Mouse (Mus musculus): Measurements from ENCODE around the gene Glrp1. TPM values are rescaled to one million over a fixed set of nuclear protein-coding genes. Genes with fewer than 3 reads are reported as not detected.

Glrp1 gene
- polyA plus RNA-seq, 1 experiment from 2014 or later, result not detected

GRCm38 (mm10) chr1:88459196-88459595, 50.7 kb downstream of the Glrp1 start:
- H3K36me3 ChIP-seq, result no peaks in the 10 kb centered on the region
- no peaks in the 10 kb centered on the region for H3K9me3 ChIP-seq
- no peaks in the 10 kb centered on the region for H3K27me3 ChIP-seq
- no peak overlapping the region for H3K4me2 ChIP-seq
- H3K4me1 ChIP-seq, result peaks cover 8% of the 10 kb centered on the region
- H3K9ac ChIP-seq, result no peak overlapping the region
- ATAC-seq (ENCODE audit: insufficient number of reproducible peaks, low FRiP score, low TSS enrichment, low read depth), result no peak
- no peak overlapping the region for H3K4me3 ChIP-seq
- H3K27ac ChIP-seq, result no peak overlapping the region
- WGBS, result 84% methylated on average over 4 of the region's 4 CpGs

DNA sequence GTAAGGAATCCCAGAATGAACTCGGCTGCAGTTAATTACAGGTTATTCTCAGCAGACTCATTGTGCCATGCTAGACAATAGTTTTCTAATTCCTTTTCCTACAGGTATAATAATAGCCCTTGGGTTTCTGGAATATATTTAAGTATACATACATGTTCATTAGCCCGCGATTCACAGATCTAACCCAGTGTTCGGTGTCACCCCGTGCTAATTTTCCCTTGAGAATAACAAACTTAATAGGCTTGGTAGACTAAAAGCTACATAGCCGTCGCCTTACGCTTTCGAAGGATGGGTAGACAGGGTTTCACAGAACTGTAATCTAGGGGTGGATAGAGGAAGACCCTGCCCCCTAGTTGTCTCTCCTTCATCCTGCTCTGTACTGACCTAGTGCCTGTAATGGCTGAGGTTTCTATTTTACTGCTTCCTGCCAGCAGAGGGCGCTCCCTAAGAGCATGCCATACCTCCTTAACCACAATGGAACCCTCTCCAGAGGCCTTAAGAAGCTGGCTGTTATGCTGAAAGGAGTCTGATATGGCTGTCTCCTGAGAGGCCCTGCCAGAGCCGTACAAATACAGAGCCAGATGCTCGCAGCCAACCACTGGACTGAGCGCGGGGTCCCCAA, 53.3 kb downstream of the Glrp1 start:
- WGBS, result 48% methylated on average over 14 of the region's 14 CpGs
- Histone ChIP-seq H3K4me3 (no peak overlapping the region), H3K9ac (no peak overlapping the region), H3K27ac (no peak overlapping the region), H3K4me2 (no peak overlapping the region), H3K36me3 (no peaks in the 10 kb centered on the region), H3K27me3 (no peaks in the 10 kb centered on the region), H3K9me3 (no peaks in the 10 kb centered on the region), H3K4me1 (no peaks in the 10 kb centered on the region; the same call in 1 of the 2 replicates)
- no peak for ATAC-seq (ENCODE audit: insufficient number of reproducible peaks, low FRiP score, low TSS enrichment, low read depth)

DNA sequence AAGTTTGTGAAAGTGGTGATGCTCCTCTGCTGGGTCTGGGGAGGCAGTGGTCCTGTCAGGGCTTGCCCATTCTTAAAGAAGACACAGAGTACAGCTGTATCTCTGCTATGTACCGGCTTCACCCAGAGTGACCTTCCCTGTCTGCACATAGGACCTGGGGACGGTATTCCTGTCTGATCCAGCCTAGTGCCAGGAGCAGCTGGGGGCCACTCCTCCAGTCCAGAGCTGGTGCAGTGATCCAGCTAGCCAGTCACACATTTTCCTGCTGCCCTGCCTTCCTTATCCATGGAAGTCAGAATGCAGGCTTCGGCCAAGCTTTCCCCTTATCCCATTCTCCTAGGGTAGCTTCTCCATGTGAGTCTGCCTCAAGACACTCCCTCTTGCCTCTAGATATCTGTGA, 54.1 kb downstream of the Glrp1 start:
- WGBS, result 70% methylated on average over 3 of the region's 3 CpGs
- H3K4me1 ChIP-seq, result no peaks in the 10 kb centered on the region; the same call in 1 of the 2 replicates
- no peaks in the 10 kb centered on the region for H3K27me3 ChIP-seq
- no peak overlapping the region for H3K9ac ChIP-seq
- no peak overlapping the region for H3K27ac ChIP-seq
- no peak for ATAC-seq (ENCODE audit: insufficient number of reproducible peaks, low FRiP score, low TSS enrichment, low read depth)
- H3K4me2 ChIP-seq, result no peak overlapping the region
- no peak overlapping the region for H3K4me3 ChIP-seq
- no peaks in the 10 kb centered on the region for H3K36me3 ChIP-seq
- H3K9me3 ChIP-seq, result no peaks in the 10 kb centered on the region

DNA sequence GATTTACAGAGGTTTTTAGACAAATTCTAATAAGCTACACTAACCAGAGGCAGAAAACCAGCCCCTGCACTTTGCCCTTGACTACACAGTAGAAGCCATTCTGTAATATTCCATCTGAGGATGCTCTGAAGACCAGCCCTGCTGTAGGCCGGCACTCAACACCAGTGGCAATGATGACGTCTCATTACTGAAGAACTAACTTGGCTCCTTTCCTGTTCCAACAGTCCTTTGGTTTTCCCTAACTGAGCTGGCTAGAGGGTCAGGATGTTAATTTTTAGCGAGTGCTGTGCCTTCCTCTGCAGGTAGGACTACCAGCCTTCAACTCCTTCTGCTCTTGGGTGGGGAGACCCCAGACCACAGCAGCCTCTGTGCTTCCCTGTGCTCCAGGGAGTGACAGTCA, 55.2 kb downstream of the Glrp1 start:
- H3K4me3 ChIP-seq, result no peak overlapping the region
- no peaks in the 10 kb centered on the region for H3K9me3 ChIP-seq
- no peaks in the 10 kb centered on the region for H3K36me3 ChIP-seq
- H3K9ac ChIP-seq, result no peak overlapping the region
- H3K27ac ChIP-seq, result no peak overlapping the region
- H3K4me1 ChIP-seq, result no peaks in the 10 kb centered on the region; the same call in 1 of the 2 replicates
- H3K4me2 ChIP-seq, result no peak overlapping the region
- H3K27me3 ChIP-seq, result no peaks in the 10 kb centered on the region
- WGBS, result 42% methylated on average over 3 of the region's 3 CpGs
- no peak for ATAC-seq (ENCODE audit: insufficient number of reproducible peaks, low FRiP score, low TSS enrichment, low read depth)

DNA sequence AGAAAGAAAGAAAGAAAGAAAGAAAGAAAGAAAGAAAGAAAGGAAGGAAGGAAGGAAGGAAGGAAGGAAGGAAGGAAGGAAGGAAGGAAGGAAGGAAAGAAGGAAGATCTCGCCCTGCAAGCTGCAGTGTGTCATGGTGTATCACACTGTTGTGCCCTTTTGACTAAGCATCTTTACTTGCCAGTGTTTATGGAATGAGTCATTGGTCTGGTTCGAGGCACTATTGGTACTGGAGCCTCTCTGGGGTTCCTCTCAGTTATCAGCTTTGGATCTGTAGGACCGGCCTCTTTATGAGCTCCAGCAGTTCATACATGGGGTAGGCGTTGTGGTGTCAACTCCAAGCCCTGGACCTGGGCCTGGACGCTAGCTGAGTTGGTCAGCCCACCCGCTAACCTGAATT, 57.7 kb downstream of the Glrp1 start:
- Histone ChIP-seq H3K4me2 (no peak overlapping the region), H3K9ac (no peak overlapping the region), H3K27ac (no peak overlapping the region), H3K9me3 (no peaks in the 10 kb centered on the region), H3K36me3 (no peaks in the 10 kb centered on the region), H3K4me3 (no peak overlapping the region), H3K4me1 (no peaks in the 10 kb centered on the region; the same call in 1 of the 2 replicates), H3K27me3 (no peaks in the 10 kb centered on the region)
- no peak for ATAC-seq (ENCODE audit: insufficient number of reproducible peaks, low FRiP score, low TSS enrichment, low read depth)
- WGBS, result 83% methylated on average over 6 of the region's 6 CpGs

GRCm38 (mm10) chr1:88450668-88451067, 59.2 kb downstream of the Glrp1 start:
- WGBS, result 78% methylated on average over 4 of the region's 4 CpGs
- Histone ChIP-seq H3K9ac (no peak overlapping the region), H3K27me3 (no peaks in the 10 kb centered on the region), H3K36me3 (no peaks in the 10 kb centered on the region), H3K4me3 (no peak overlapping the region), H3K4me2 (no peak overlapping the region), H3K4me1 (no peaks in the 10 kb centered on the region), H3K27ac (no peak overlapping the region), H3K9me3 (no peaks in the 10 kb centered on the region)
- no peak for ATAC-seq (ENCODE audit: insufficient number of reproducible peaks, low FRiP score, low TSS enrichment, low read depth)

Other genes starting within 250 kb of the Glrp1 start
- 161 and 168 TPM in 2 replicates for gene Hjurp, start 232.4 kb downstream of the Glrp1 start, polyA plus RNA-seq (2015; fragmentation: Nextera tagmentation; extraction: Ambion mirVana)
- gene Trpm8, start 232.4 kb downstream of the Glrp1 start, polyA plus RNA-seq (2015; fragmentation: Nextera tagmentation; extraction: Ambion mirVana), result not detected in 2 replicates
- gene Spp2, start 103.1 kb downstream of the Glrp1 start, polyA plus RNA-seq (2015; fragmentation: Nextera tagmentation; extraction: Ambion mirVana), result 0.54 TPM in 1 of 2 replicates, not detected in the other
- 5.9 and 7.8 TPM in 2 replicates for gene Arl4c, start 192.2 kb upstream of the Glrp1 start, polyA plus RNA-seq (2015; fragmentation: Nextera tagmentation; extraction: Ambion mirVana)

All from limb, embryonic 15.5 days (tissue).